Mouse (Mus musculus) thymus, adult 2 months (tissue): ENCODE measurements around the gene Tfb2m. TPM values are rescaled to one million over a fixed set of nuclear protein-coding genes. Genes with fewer than 3 reads are reported as not detected.

Experiments
- DNase-seq: peaks from one replicate; pipeline ENCODE4 v3.0.0; 2021
- H3K27ac ChIP-seq: fragments of 200-500 bp; 2 replicates; pipeline ENCODE4 v1.5.1; 2012; ENCODE audit warnings: low read length, control low read depth; ENCODE audit not compliant: control insufficient read depth, insufficient read depth
- H3K27me3 ChIP-seq: fragments of 200-500 bp; 2 replicates; pipeline ENCODE4 v1.6.1; 2012; ENCODE audit warnings: mild to moderate bottlenecking, low read length, moderate library complexity, mixed read lengths; ENCODE audit not compliant: control insufficient read depth, insufficient read depth
- H3K36me3 ChIP-seq: fragments of 200-500 bp; 2 replicates; pipeline ENCODE4 v1.6.1; 2012; ENCODE audit warnings: mild to moderate bottlenecking, low read length, moderate library complexity; ENCODE audit not compliant: control insufficient read depth, insufficient read depth
- H3K4me1 ChIP-seq: fragments of 200-500 bp; replicated peaks from 2 replicates; pipeline ENCODE4 v1.6.1; 2012; ENCODE audit warnings: low read length; ENCODE audit not compliant: control insufficient read depth, insufficient read depth
- H3K4me3 ChIP-seq: fragments of 200-500 bp; 2 replicates; pipeline ENCODE4 v1.5.1; 2012; ENCODE audit warnings: mild to moderate bottlenecking, low read length, control low read depth, moderate library complexity; ENCODE audit not compliant: control insufficient read depth, insufficient read depth
- CTCF ChIP-seq: fragments of 200-500 bp; IDR thresholded peaks from 2 replicates; pipeline ENCODE4 v1.5.1; 2012; ENCODE audit warnings: mild to moderate bottlenecking, control low read depth, low read length, moderate library complexity, borderline replicate concordance; ENCODE audit not compliant: control insufficient read depth, poor library complexity, insufficient read depth; ENCODE audit errors: extremely low read depth
- POLR2A ChIP-seq: fragments of 200-500 bp; IDR thresholded peaks from 2 replicates; pipeline ENCODE4 v1.6.1; 2012; ENCODE audit warnings: mild to moderate bottlenecking, low read length, control low read depth, moderate library complexity; ENCODE audit not compliant: control insufficient read depth, poor library complexity, insufficient read depth; ENCODE audit errors: extremely low read depth
- WGBS: fragments of 180-500 bp; shearing (Covaris S2); methylation state at CpG from one replicate; pipeline ENCODE4 v1.1.7; 2018; 5-methylcytosine and 5-hydroxymethylcytosine counted together
- polyA plus RNA-seq: library from polyadenylated mRNA; depleted of rRNA; stranded (reverse); fragments of >200 nt; gene quantifications from 2 replicates; pipeline ENCODE4 v1.2.3, GENCODE M21; 2012

The Tfb2m gene
- polyA plus RNA-seq, 1 experiment, result 10.8 TPM

DNA sequence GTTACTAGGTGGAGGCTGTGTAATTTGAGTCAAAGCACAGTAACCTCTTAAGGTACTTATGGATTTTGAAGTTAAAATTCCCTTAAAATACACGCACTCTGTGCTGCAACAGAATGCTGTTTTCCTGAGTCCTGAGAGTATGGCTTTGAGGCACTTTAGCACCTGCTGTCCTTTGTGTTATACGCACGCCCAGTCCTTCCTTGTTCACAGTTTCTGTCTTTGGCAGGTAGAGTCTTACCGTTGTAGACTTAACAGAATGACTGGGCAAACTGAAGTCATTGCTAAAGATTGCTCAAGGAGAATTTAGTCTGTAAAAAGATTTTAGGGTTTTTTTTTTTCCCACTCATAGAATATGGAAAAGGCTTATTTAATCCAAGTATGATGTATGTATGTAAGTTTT, 5.9 kb upstream of the Tfb2m start:
- DNase-seq, result no peak
- H3K27ac ChIP-seq, result no peak overlapping the region
- H3K36me3 ChIP-seq, result no peaks in the 10 kb centered on the region
- H3K27me3 ChIP-seq, result no peaks in the 10 kb centered on the region
- H3K4me1 ChIP-seq, result peaks cover 13% of the 10 kb centered on the region
- 79% methylated on average over 4 of the region's 4 CpGs for WGBS
- H3K4me3 ChIP-seq, result no peak overlapping the region
- TF ChIP-seq CTCF, result no peak
- no peak for TF ChIP-seq POLR2A

DNA sequence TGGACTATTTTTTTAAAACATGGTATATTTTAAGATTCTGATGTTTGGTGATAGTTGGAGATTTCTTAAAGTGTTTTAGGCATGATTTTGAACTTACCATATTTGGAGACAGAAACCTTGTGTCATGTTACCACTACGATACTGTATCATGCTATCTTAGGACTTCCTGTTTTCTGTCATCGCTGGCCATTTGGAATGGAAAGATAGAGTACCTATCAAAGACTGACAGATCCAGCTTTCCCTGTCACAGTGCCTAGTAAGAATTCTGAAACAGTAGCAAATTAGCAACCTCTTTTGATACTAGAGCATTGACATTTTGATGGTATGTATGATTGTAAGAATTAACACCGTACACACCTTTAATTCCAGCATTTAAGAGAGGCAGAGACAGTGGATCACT, 5.3 kb upstream of the Tfb2m start:
- H3K36me3 ChIP-seq, result no peaks in the 10 kb centered on the region
- WGBS, result 64% methylated on average over 3 of the region's 3 CpGs
- H3K4me3 ChIP-seq, result no peak overlapping the region
- no peaks in the 10 kb centered on the region for H3K27me3 ChIP-seq
- no peak for DNase-seq
- H3K4me1 ChIP-seq, result peaks cover 13% of the 10 kb centered on the region
- TF ChIP-seq POLR2A (no peak), CTCF (no peak)
- H3K27ac ChIP-seq, result no peak overlapping the region

DNA sequence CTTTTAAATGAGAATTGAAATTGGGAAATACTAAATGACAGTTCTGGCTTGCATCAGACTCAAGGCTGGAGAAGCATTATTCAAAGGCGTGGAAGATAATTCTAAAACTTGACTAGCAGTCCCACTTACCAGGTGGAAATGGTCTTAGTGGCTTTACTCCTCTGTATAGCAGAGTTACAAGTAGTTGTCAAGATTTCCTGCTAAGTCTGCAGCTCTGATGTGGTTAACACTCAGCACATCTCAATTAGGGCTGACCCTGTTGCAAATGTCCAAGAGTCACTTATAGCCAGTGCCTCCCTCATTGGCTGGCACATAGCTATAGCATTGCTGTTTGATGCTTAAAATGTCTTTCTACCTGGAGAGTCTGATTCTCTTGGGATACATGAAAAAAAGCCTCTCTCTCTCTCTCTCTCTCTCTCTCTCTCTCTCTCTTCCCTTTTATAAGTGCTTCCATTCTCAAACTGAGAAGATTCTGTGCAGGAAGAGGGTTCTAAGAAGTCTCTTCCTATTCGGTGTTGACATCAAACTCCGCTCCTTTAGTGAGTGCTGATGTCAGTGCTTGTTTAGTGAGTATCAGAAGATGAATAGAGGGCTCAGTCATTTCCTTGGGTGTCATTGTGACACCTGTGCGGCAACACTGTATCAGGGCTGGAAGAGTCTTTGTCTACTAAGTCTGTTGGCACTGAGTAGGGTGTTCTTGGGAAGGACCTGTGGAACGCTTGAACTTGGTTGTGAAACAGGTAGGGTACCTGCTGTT, 3.1 kb upstream of the Tfb2m start:
- Histone ChIP-seq H3K36me3 (no peaks in the 10 kb centered on the region), H3K27me3 (no peaks in the 10 kb centered on the region), H3K4me3 (no peak overlapping the region), H3K4me1 (peaks cover 15% of the 10 kb centered on the region), H3K27ac (peak overlapping the region; percentile 46; the same call in 1 of the 2 replicates)
- peak; percentile 31 for DNase-seq
- TF ChIP-seq CTCF, result no peak
- TF ChIP-seq POLR2A, result no peak
- WGBS, result 54% methylated on average over 5 of the region's 5 CpGs

DNA sequence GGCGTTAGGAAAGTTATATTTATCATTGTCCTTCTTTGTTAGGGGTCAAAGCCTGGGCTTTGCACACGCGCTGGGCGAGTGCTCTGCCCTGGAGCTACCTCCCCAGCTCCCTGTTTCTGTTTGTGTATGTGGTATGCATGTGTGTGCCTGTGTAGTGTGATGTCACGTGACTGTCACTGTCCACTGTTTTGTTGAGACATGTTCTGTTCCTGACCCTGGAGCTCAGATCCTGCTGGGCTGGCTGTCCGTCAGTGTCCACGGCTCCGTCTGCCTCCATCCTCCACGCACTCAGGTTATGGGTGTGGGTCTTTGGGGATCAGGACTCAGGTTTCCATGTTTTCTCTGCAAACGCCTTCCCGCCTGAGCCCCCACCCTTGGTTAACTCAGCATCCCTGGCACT, 2.2 kb upstream of the Tfb2m start:
- whole genome bisulfite sequencing, result 94% methylated on average over 11 of the region's 11 CpGs
- DNase-seq, result peak; percentile 11
- TF ChIP-seq CTCF (no peak), POLR2A (no peak)
- H3K4me1 ChIP-seq, result peaks cover 10% of the 10 kb centered on the region
- no peaks in the 10 kb centered on the region for H3K36me3 ChIP-seq
- H3K27ac ChIP-seq, result no peak overlapping the region
- H3K27me3 ChIP-seq, result no peaks in the 10 kb centered on the region
- no peak overlapping the region for H3K4me3 ChIP-seq

DNA sequence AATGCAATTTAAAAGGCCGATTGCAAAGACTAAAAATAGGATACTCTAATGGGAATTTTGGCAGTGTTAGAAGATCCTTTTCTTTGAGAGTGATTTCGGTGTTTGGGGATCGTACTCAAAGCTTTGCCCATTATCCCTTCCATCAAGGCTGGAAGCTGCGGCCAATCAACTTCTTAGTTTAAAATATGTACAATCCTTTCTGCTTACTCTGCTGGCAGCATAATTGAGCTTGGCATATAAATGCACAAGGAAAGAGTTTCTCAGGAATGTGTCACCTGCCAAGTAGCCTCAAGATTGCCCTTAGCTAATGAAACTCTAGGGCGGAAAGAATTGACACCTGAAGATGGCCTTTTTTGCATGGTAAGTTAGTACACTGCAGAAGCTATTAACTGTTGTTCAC, 1.1 kb upstream of the Tfb2m start:
- H3K36me3 ChIP-seq, result no peaks in the 10 kb centered on the region
- H3K27me3 ChIP-seq, result no peaks in the 10 kb centered on the region
- WGBS, result 28% methylated on average over 5 of the region's 5 CpGs
- H3K4me3 ChIP-seq, result no peak overlapping the region
- H3K4me1 ChIP-seq, result peaks cover 10% of the 10 kb centered on the region
- H3K27ac ChIP-seq, result no peak overlapping the region
- no peak for DNase-seq
- TF ChIP-seq CTCF, result no peak
- TF ChIP-seq POLR2A, result no peak

DNA sequence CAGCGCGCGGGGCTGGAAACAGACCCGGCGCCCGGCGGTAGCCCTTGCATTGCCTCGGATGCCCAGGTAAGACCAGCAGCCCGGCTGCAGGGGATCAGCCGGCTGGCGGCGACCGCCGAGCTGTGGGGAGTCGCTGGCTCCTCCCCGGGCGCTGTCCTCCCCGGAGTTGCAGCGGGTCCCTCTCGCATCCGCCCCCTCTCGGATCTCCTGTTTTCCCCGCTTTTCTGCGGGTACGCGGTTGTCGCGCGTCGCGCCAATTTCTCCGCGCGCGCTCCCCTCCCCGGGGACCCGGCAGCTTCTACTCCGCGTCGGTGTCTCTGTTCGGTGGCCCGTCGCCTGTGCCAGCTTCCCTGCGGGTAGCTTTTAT, 467 bp upstream of the Tfb2m start:
- Histone ChIP-seq H3K27ac (peak overlapping the region; percentile 82), H3K4me1 (peaks cover 10% of the 10 kb centered on the region), H3K27me3 (no peaks in the 10 kb centered on the region), H3K4me3 (peak overlapping the region; percentile 94), H3K36me3 (no peaks in the 10 kb centered on the region)
- TF ChIP-seq CTCF, result 0 out of 2 replicates have a peak, but pooled peaks have one; percentile 13
- no peak; the same call in none of the 2 replicates for TF ChIP-seq POLR2A
- peak; percentile 81 for DNase-seq
- whole genome bisulfite sequencing, result under 1% methylated on average over 44 of the region's 44 CpGs
